ENCODE assay signal across 8 mouse cellular contexts in the genomic region with DNA sequence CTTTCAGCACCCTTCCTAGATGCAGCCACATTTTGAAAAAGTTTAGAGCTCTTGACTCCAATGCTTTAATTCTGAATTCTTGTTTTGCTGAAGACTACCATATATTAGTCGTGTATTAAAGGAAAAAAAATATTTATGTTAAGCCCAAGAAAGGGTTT. TPM values are rescaled to one million over a fixed set of nuclear protein-coding genes. Genes with fewer than 3 reads are reported as not detected.
DNase-seq lines count a peak whose midpoint lies in the region; ATAC-seq and TF ChIP-seq lines count a peak whose summit lies in the region.

TSS of gene Id2 (minus strand) at position 89 of the 158 bp plus-strand sequence.

- peaks cover 47% of the 10 kb centered on the region for H3K27me3 ChIP-seq in E14TG2a.4 (ENCODE audit: insufficient read depth, low read length)
- peaks cover 5% of the 10 kb centered on the region for H3K27me3 ChIP-seq in forebrain, embryonic 11.5 days (ENCODE audit: control insufficient read depth, insufficient read depth, low read length)
- no peaks in the 10 kb centered on the region for H3K27me3 ChIP-seq in intestine, embryonic 15.5 days (replicated peaks)
- peaks cover 11% of the 10 kb centered on the region for H3K27me3 ChIP-seq in midbrain, embryonic 10.5 days (ENCODE audit: low read depth, poor library complexity, severe bottlenecking)

- H3K4me1 ChIP-seq in E14TG2a.4 (replicated peaks; ENCODE audit: low read depth, low read length), result peaks cover 66% of the 10 kb centered on the region
- H3K4me1 ChIP-seq in forebrain, embryonic 11.5 days (replicated peaks; ENCODE audit: control insufficient read depth, insufficient read depth, low read length), result peaks cover 39% of the 10 kb centered on the region
- peaks cover 25% of the 10 kb centered on the region for H3K4me1 ChIP-seq in intestine, embryonic 15.5 days (replicated peaks)
- H3K4me1 ChIP-seq in midbrain, embryonic 10.5 days, result peaks cover 72% of the 10 kb centered on the region

- TF ChIP-seq CTCF in gastrocnemius, adult 2 months (IDR thresholded peaks at IDR 0.05), result no peak
- no peak for TF ChIP-seq CTCF in E14TG2a.4 (conservative IDR thresholded peaks at IDR 0.05; ENCODE audit: low read length)

- no peak for DNase-seq in gastrocnemius, adult 2 months
- no peak for DNase-seq in gastrocnemius, adult 8-10 months (ENCODE audit: low spot score in 2 of 2)
- DNase-seq in forebrain, embryonic 11.5 days (ENCODE audit: low spot score), result no peak
- DNase-seq in midbrain, embryonic 10.5 days (ENCODE audit: low spot score), result no peak
- DNase-seq in frontal cortex, postnatal 25 days (ENCODE audit: low spot score in 2 of 2), result no peak
- DNase-seq in thymus, postnatal 25 days, result no peak

- H3K9ac ChIP-seq in forebrain, embryonic 11.5 days (ENCODE audit: low read length), result peak within 1 kb of the TSS; percentile 82
- H3K9ac ChIP-seq in intestine, embryonic 15.5 days, result peak within 1 kb of the TSS; percentile 63

- 5% methylated on average over 1 of the region's 1 CpGs for WGBS in forebrain, embryonic 11.5 days
- 2% methylated on average over 1 of the region's 1 CpGs for WGBS in intestine, embryonic 15.5 days
- 5% methylated on average over 1 of the region's 1 CpGs for WGBS in midbrain, embryonic 10.5 days

- peak within 1 kb of the TSS; percentile 93 for H3K4me3 ChIP-seq in gastrocnemius, adult 2 months
- peak within 1 kb of the TSS; percentile 87 for H3K4me3 ChIP-seq in E14TG2a.4 (replicated peaks; ENCODE audit: low read length)
- H3K4me3 ChIP-seq in forebrain, embryonic 11.5 days (ENCODE audit: low read depth, low read length), result peak within 1 kb of the TSS; percentile 71
- peak within 1 kb of the TSS; percentile 67 for H3K4me3 ChIP-seq in intestine, embryonic 15.5 days (replicated peaks)
- H3K4me3 ChIP-seq in midbrain, embryonic 10.5 days, result peak within 1 kb of the TSS; percentile 83

- ATAC-seq in forebrain, embryonic 11.5 days (replicated peaks; ENCODE audit: low FRiP score), result no peak
- ATAC-seq in intestine, embryonic 15.5 days, result no peak

- no peaks in the 10 kb centered on the region for H3K9me3 ChIP-seq in E14TG2a.4 (ENCODE audit: low read length)
- H3K9me3 ChIP-seq in forebrain, embryonic 11.5 days (ENCODE audit: control insufficient read depth, low read length), result no peaks in the 10 kb centered on the region
- H3K9me3 ChIP-seq in intestine, embryonic 15.5 days, result no peaks in the 10 kb centered on the region
- H3K9me3 ChIP-seq in midbrain, embryonic 10.5 days (replicated peaks), result no peaks in the 10 kb centered on the region

- H3K27ac ChIP-seq in gastrocnemius, adult 2 months, result peak within 1 kb of the TSS; percentile 87
- peak within 1 kb of the TSS; percentile 92 for H3K27ac ChIP-seq in forebrain, embryonic 11.5 days (ENCODE audit: low read depth, low read length)
- peak within 1 kb of the TSS; percentile 97 for H3K27ac ChIP-seq in intestine, embryonic 15.5 days
- peak within 1 kb of the TSS; percentile 97 for H3K27ac ChIP-seq in midbrain, embryonic 10.5 days (replicated peaks)

- intact Hi-C loops in gastrocnemius, adult 2 months (cut with DNase I), result loop anchor here (10.0 kb wide), 3 partner anchors 72 to 1218 kb away; no protein-coding TSS in a partner anchor

- peak within 1 kb of the TSS; percentile 92 for H3K4me2 ChIP-seq in forebrain, embryonic 11.5 days (ENCODE audit: low read depth, low read length, severe bottlenecking)
- H3K4me2 ChIP-seq in intestine, embryonic 15.5 days (replicated peaks), result peak within 1 kb of the TSS; percentile 90

- H3K36me3 ChIP-seq in E14TG2a.4 (ENCODE audit: insufficient read depth, low read length), result no peaks in the 10 kb centered on the region
- no peaks in the 10 kb centered on the region for H3K36me3 ChIP-seq in forebrain, embryonic 11.5 days (ENCODE audit: control insufficient read depth, insufficient read depth, low read length)
- H3K36me3 ChIP-seq in intestine, embryonic 15.5 days, result no peaks in the 10 kb centered on the region
- peaks cover 9% of the 10 kb centered on the region; the same call in 1 of the 2 replicates for H3K36me3 ChIP-seq in midbrain, embryonic 10.5 days

RNA-seq across cellular contexts. Expression of gene Id2, which starts in this region (rescaled TPM):
- 1 to 10 TPM; 1.6 to 2.0 TPM for total RNA-seq in gastrocnemius, adult 2 months (2021)
- 1 to 10 TPM; 1.1 to 1.8 (median 1.3) TPM for total RNA-seq in gastrocnemius, adult 8-10 months (2022)
- 188 and 198 TPM in 2 replicates for polyA plus RNA-seq in forebrain, embryonic 11.5 days (2014; fragmentation: Nextera tagmentation; extraction: Ambion mirVana)
- 360 and 449 TPM in 2 replicates for polyA plus RNA-seq in intestine, embryonic 15.5 days (2015; fragmentation: Nextera tagmentation; extraction: Ambion mirVana)
- polyA plus RNA-seq in midbrain, embryonic 10.5 days (2016; fragmentation: Nextera tagmentation; extraction: Ambion mirVana), result 303 and 332 TPM in 2 replicates
